In the genomic region with DNA sequence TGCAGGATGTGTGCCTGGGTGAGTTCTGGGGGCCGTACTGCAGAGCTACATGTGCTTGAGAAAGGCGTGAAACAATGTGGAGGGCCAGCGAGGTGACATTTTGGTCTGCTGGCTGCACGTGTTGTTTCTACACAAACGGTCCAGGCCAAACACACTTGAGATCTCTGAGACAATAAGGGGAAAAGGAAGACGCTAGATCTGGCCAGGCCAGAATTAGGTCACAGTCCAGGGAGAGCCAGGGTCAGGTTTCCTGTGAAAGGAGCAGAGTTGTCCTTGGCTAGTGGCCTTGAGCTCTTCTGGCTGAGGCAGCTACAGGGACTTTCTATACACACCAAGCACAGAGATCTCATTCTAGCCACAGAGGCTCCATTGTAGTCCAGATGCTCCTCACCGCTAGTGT, we compare ENCODE assay signal across 10 mouse cellular contexts. TPM values are rescaled to one million over a fixed set of nuclear protein-coding genes. Genes with fewer than 3 reads are reported as not detected.
DNase-seq lines count a peak whose midpoint lies in the region; ATAC-seq lines count a peak whose summit lies in the region.
"Had no signal": no experiment of that assay in that cellular context is flagged by ENCODE, and none has a peak within 500 bp of the region (broad histone marks: within the 10 kb centered on the region; RNA-seq: fewer than 3 reads in every experiment).

No protein-coding gene starts in this region.

- intact Hi-C loops in heart, postnatal 10 days (cut with DNase I): loop anchor here (5.0 kb wide), 1 partner anchor 45 kb away; the partner anchor contains the start of gene Trp53i11
- intact Hi-C loops in left cerebral cortex, postnatal 14 days (cut with DNase I): no loop called here

- H3K4me2 ChIP-seq in kidney, embryonic 16.5 days (replicated peaks; ENCODE audit: low read depth, low read length): no peak overlapping the region
- no peak overlapping the region for H3K4me2 ChIP-seq in lung, embryonic 16.5 days (ENCODE audit: low read depth, low read length)

- no peaks in the 10 kb centered on the region for H3K27me3 ChIP-seq in kidney, embryonic 16.5 days (ENCODE audit: insufficient read depth, low read length)
- H3K27me3 ChIP-seq in lung, embryonic 16.5 days (ENCODE audit: control insufficient read depth, insufficient read depth, low read depth, low read length): no peaks in the 10 kb centered on the region

- no peaks in the 10 kb centered on the region for H3K36me3 ChIP-seq in kidney, embryonic 16.5 days (ENCODE audit: insufficient read depth, low read length)
- H3K36me3 ChIP-seq in lung, embryonic 16.5 days (ENCODE audit: control insufficient read depth, insufficient read depth, low read length): no peaks in the 10 kb centered on the region

- H3K9me3 ChIP-seq in kidney, embryonic 16.5 days (ENCODE audit: low read length): no peaks in the 10 kb centered on the region
- no peaks in the 10 kb centered on the region for H3K9me3 ChIP-seq in lung, embryonic 16.5 days (ENCODE audit: control insufficient read depth, low read length)

- no peaks in the 10 kb centered on the region; the same call in 1 of the 2 replicates for H3K4me1 ChIP-seq in kidney, embryonic 16.5 days (ENCODE audit: insufficient read depth, low read length)
- no peaks in the 10 kb centered on the region for H3K4me1 ChIP-seq in lung, embryonic 16.5 days (replicated peaks; ENCODE audit: control insufficient read depth, insufficient read depth, low read length)

- DNase-seq in kidney, adult 11 months: peak; percentile 59
- peak; percentile 58 for DNase-seq in gastrocnemius, adult 18-20 months (ENCODE audit: low spot score)
- peak; percentile 65 to 70 for DNase-seq in heart, postnatal 10 days
- DNase-seq in left cerebral cortex, postnatal 14 days (ENCODE audit: low spot score in 2 of 2): no peak
- DNase-seq in right cerebral cortex, adult 18-20 months: no peak
- DNase-seq in layer of hippocampus, postnatal 14 days (ENCODE audit: low spot score in 2 of 2): no peak

- H3K9ac ChIP-seq in kidney, embryonic 16.5 days (replicated peaks; ENCODE audit: low read length): no peak overlapping the region
- H3K9ac ChIP-seq in lung, embryonic 16.5 days (ENCODE audit: low read length): no peak overlapping the region

- ATAC-seq in kidney, embryonic 16.5 days (ENCODE audit: low FRiP score, low TSS enrichment): no peak
- ATAC-seq in lung, embryonic 16.5 days (ENCODE audit: low read depth): peak; percentile 78

- 26% methylated on average over 7 of the region's 7 CpGs for WGBS in kidney, embryonic 16.5 days
- WGBS in lung, embryonic 16.5 days: 32% methylated on average over 7 of the region's 7 CpGs

- no peak overlapping the region for H3K4me3 ChIP-seq in kidney, embryonic 16.5 days (ENCODE audit: low read length)
- H3K4me3 ChIP-seq in lung, embryonic 16.5 days (ENCODE audit: low read length): no peak overlapping the region
- H3K4me3 ChIP-seq: myocyte had no signal

- no peak overlapping the region for H3K27ac ChIP-seq in kidney, embryonic 16.5 days (ENCODE audit: low read length)
- H3K27ac ChIP-seq in lung, embryonic 16.5 days (ENCODE audit: low read length): peak overlapping the region; percentile 54

RNA-seq across cellular contexts. Expression of gene Trp53i11, which starts 44.7 kb away (rescaled TPM):
- 36.5 and 48.8 TPM in 2 replicates for polyA plus RNA-seq in kidney, embryonic 16.5 days (2015; fragmentation: Nextera tagmentation; extraction: Ambion mirVana)
- 1 to 10 TPM; 3.9 to 4.5 TPM for total RNA-seq in gastrocnemius, adult 18-20 months (2021)
- total RNA-seq in heart, postnatal 10 days (2021): 10 to 100 TPM; 77.4 to 80.7 TPM
- 44.7 and 48.9 TPM in 2 replicates for polyA plus RNA-seq in lung, embryonic 16.5 days (2015; fragmentation: Nextera tagmentation; extraction: Ambion mirVana)
- total RNA-seq in left cerebral cortex, postnatal 14 days (2021): 10 to 100 TPM; 58.3 to 58.8 TPM
- total RNA-seq in layer of hippocampus, postnatal 14 days (2021): 10 to 100 TPM; 49.2 to 53.7 TPM
- total RNA-seq: MEL had no signal

Comparison
In these comparisons a context has a peak if more than half of its experiments do, and no peak if none do; other contexts are left out.
1. DNase-seq: peak in kidney, adult 11 months (single experiment), gastrocnemius, adult 18-20 months (single experiment) and heart, postnatal 10 days (2 of 2); none in left cerebral cortex, postnatal 14 days (0 of 2), right cerebral cortex, adult 18-20 months (single experiment) and layer of hippocampus, postnatal 14 days (0 of 2).
2. RNA of gene Trp53i11, which starts 44.7 kb away (total RNA-seq): 77.4 to 80.7 TPM in heart, postnatal 10 days, 58.3 to 58.8 TPM in left cerebral cortex, postnatal 14 days and 49.2 to 53.7 TPM in layer of hippocampus, postnatal 14 days; 3.9 to 4.5 TPM in gastrocnemius, adult 18-20 months; every median in the first group is over 4 times any median in the second.